Mouse (Mus musculus) olfactory bulb, adult 2 months (tissue): ENCODE results near the gene Lrmda. TPM values are rescaled to one million over a fixed set of nuclear protein-coding genes. Genes with fewer than 3 reads are reported as not detected.

Source experiments
- H3K27ac ChIP-seq: fragments of 200-500 bp; 2 replicates; pipeline ENCODE4 v1.5.1; 2012; ENCODE audit warnings: low read depth, low read length; ENCODE audit not compliant: insufficient read depth
- H3K4me1 ChIP-seq: fragments of 200-500 bp; 2 replicates; pipeline ENCODE4 v1.6.1; 2012; ENCODE audit warnings: low read length; ENCODE audit not compliant: control insufficient read depth, insufficient read depth
- H3K4me3 ChIP-seq: fragments of 200-500 bp; 2 replicates; pipeline ENCODE4 v1.5.1; 2012; ENCODE audit warnings: mild to moderate bottlenecking, low read depth, low read length, moderate library complexity; ENCODE audit not compliant: insufficient read depth
- CTCF ChIP-seq: fragments of 200-500 bp; IDR thresholded peaks from 2 replicates; pipeline ENCODE4 v1.5.1; 2012; ENCODE audit warnings: low read depth, mild to moderate bottlenecking, low read length, moderate library complexity; ENCODE audit not compliant: insufficient read depth
- POLR2A ChIP-seq: fragments of 200-500 bp; IDR thresholded peaks from 2 replicates; pipeline ENCODE4 v1.6.1; 2012; ENCODE audit warnings: mild to moderate bottlenecking, low read depth, low read length, moderate library complexity; ENCODE audit not compliant: insufficient read depth
- WGBS: fragments of 180-500 bp; shearing (Covaris S2); methylation state at CpG from one replicate; pipeline ENCODE4 v1.1.7; 2018; 5-methylcytosine and 5-hydroxymethylcytosine counted together
- polyA plus RNA-seq: library from polyadenylated mRNA; stranded (reverse); fragments of >200 nt; gene quantifications from 2 replicates; pipeline ENCODE4 v1.2.4, GENCODE M21; 2012; ENCODE audit warnings: low replicate concordance; ENCODE audit not compliant: missing spikeins, insufficient read depth, insufficient read length

Gene Lrmda
- polyA plus RNA-seq, 1 experiment = not detected

- TF ChIP-seq POLR2A = no peak
- no peak for TF ChIP-seq CTCF
- Histone ChIP-seq H3K4me1 (peaks cover 6% of the 10 kb centered on the region; the same call in 1 of the 2 replicates), H3K4me3 (no peak overlapping the region), H3K27ac (no peak overlapping the region)
- 69% methylated on average over 7 of the region's 7 CpGs for WGBS
These were observed 554.1 kb downstream of the Lrmda start for GRCm38 (mm10) chr14:22573585-22573984.

DNA sequence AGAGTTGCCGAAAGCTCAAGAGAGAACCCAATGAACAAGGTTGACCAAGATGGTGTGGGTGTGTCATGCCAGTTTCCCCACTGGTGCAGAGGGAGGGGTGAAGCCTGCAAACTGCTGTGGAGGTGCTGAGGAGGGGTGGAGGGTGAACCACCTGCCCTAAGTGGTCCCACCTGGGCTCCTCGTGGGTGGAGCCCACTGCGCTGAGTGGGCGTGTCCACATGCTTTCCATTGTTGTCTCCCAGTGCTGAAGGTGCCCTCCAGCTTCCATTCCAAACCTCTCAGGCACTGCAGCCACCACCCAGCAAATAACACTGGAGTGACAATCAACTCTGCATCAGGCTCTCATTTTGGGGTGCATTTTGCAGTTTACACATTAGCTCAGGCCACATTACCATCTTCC, 554.5 kb downstream of the Lrmda start:
- Histone ChIP-seq H3K27ac (no peak overlapping the region), H3K4me1 (peaks cover 6% of the 10 kb centered on the region; the same call in 1 of the 2 replicates), H3K4me3 (no peak overlapping the region)
- 83% methylated on average over 4 of the region's 4 CpGs for WGBS
- TF ChIP-seq CTCF = no peak

DNA sequence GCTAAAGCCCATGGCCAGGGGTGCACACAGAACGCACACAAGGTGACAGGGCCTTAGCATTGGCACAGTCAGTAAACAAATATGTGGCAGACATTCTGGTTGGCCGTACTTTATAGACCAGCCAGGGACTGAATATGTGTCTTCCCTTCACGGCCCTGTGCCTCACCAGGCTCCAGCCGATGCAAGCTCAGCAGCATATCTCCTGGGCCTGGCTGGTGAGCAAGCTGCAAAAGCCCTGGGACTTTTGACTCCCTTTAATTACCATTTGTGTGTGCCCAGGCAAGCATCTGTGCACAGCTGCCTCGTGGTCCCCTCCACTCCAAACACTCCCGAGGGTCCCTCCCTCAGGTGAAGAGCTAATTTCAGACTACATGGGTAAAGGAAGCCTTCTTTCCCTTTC, 556.9 kb downstream of the Lrmda start:
- no peak for TF ChIP-seq CTCF
- TF ChIP-seq POLR2A = no peak
- H3K27ac ChIP-seq = no peak overlapping the region
- WGBS = 77% methylated on average over 6 of the region's 6 CpGs
- peaks cover 6% of the 10 kb centered on the region; the same call in 1 of the 2 replicates for H3K4me1 ChIP-seq
- H3K4me3 ChIP-seq = no peak overlapping the region

DNA sequence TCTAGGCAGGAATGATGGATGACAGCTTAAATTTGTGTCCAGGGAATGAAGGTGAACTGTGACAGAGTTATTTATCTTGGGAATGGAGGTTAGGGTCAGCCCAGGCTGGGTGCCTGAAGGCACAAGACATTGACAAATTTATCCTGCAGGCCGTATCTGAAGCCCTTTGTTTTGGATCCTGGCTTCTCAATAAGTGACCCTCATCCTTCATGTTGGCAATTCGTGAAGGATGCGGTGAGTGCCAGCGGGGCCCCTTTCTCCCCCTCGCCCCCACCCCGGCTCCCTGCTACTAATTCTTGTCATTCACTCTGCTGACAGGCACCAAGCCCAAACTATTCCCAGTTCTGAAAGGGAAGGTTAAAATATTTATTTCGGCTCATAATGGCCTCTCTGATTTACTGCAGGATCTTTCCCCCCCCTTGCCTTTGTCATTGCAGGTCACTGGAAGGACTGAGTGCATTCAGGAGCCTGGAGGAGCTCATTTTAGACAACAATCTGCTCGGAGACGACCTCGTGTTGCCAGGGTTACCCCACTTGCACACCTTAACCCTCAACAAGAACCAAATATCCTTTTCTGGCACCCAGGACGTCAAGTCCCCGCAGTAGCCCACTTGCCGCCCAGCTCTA, 558.0 kb downstream of the Lrmda start:
- no peak overlapping the region for H3K4me3 ChIP-seq
- 36% methylated on average over 13 of the region's 13 CpGs for WGBS
- peaks cover 6% of the 10 kb centered on the region; the same call in 1 of the 2 replicates for H3K4me1 ChIP-seq
- TF ChIP-seq CTCF = no peak
- TF ChIP-seq POLR2A = no peak
- no peak overlapping the region for H3K27ac ChIP-seq

- no peak overlapping the region for H3K4me3 ChIP-seq
These were observed 558.7 kb downstream of the Lrmda start for GRCm38 (mm10) chr14:22578224-22578623.

DNA sequence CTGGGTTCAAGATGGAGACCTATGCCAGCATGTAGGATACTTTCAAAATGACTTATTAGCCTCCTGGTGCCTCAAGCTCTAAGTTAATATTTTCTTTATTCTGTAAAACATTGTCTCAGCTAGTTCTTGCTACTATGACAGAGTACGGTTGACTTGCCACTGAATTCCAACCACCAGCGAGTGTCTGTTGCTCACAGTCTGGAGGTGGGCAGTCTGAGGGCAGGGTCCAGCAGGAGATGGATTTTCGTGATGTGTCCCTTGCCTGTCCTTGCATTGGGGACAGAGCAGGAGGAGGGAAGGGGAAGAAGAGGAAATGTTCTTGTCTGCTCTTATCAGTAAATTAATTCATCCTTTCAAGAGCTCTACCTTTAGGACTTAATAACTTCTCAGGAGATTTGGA, 559.5 kb downstream of the Lrmda start:
- H3K4me3 ChIP-seq = no peak overlapping the region
- TF ChIP-seq CTCF (no peak), POLR2A (no peak)
- peaks cover 6% of the 10 kb centered on the region; the same call in 1 of the 2 replicates for H3K4me1 ChIP-seq
- WGBS = 96% methylated on average over 3 of the region's 3 CpGs
- no peak overlapping the region for H3K27ac ChIP-seq

More at GRCm38 (mm10) chr14:22578224-22578623, 558.7 kb downstream of the Lrmda start:
- Histone ChIP-seq H3K27ac (no peak overlapping the region), H3K4me1 (peaks cover 6% of the 10 kb centered on the region; the same call in 1 of the 2 replicates)
- peak; percentile 74 for TF ChIP-seq CTCF
- TF ChIP-seq POLR2A = no peak
- 18% methylated on average over 6 of the region's 6 CpGs for WGBS

- 93% methylated on average over 9 of the region's 9 CpGs for WGBS
- Histone ChIP-seq H3K4me1 (peaks cover 3% of the 10 kb centered on the region; the same call in 1 of the 2 replicates), H3K27ac (no peak overlapping the region), H3K4me3 (no peak overlapping the region)
- TF ChIP-seq POLR2A (no peak), CTCF (no peak)
These were observed 562.6 kb downstream of the Lrmda start for GRCm38 (mm10) chr14:22582065-22582464.

GRCm38 (mm10) chr14:22586281-22586680, 566.8 kb downstream of the Lrmda start:
- WGBS = 83% methylated on average over 4 of the region's 4 CpGs
- TF ChIP-seq POLR2A = no peak
- no peak for TF ChIP-seq CTCF
- H3K4me3 ChIP-seq = no peak overlapping the region
- H3K27ac ChIP-seq = no peak overlapping the region
- no peaks in the 10 kb centered on the region for H3K4me1 ChIP-seq

DNA sequence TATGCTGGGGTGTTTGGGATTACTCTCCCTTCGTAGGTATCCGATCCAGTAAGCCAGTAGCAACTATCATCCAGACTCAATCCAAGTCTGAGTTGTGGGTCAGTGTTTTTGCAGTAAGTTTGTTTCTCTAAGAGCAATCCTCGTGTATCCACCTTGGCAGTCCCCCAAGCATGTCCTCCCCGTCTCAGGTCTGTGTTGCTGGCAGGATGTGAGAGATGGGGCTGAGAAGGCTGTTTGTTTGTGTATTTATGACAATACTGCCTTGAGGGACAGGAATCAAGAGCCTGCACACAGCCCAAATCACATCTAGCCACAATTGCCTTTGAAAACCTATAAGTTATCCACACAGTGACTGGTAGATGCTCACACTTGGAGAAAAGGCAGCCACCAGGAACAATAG, 567.3 kb downstream of the Lrmda start:
- 83% methylated on average over 4 of the region's 4 CpGs for WGBS
- Histone ChIP-seq H3K4me1 (no peaks in the 10 kb centered on the region), H3K27ac (no peak overlapping the region), H3K4me3 (no peak overlapping the region)
- TF ChIP-seq POLR2A (no peak), CTCF (no peak)
